ENCODE assay signal across 9 mouse cellular contexts in genomic region chr3:31459456-31459855, GRCm38 (mm10).
DNase-seq lines count a peak whose midpoint lies in the region; ATAC-seq and TF ChIP-seq lines count a peak whose summit lies in the region.
"Had no signal": no experiment of that assay in that cellular context is flagged by ENCODE, and none has a peak within 500 bp of the region (broad histone marks: within the 10 kb centered on the region; RNA-seq: fewer than 3 reads in every experiment).

No protein-coding gene starts in this region.

- peak; percentile 33 for DNase-seq in liver
- peak; percentile 67 for DNase-seq in ZHBTc4 (ENCODE audit: low read depth, low spot score)
- peak; percentile 19 for DNase-seq in cerebellum, adult 9-10 months
- peak; percentile 9 to 15 for DNase-seq in gastrocnemius, postnatal 36 days
- DNase-seq in limb, embryonic 14.5 days (ENCODE audit: low spot score): peak; percentile 23
- DNase-seq in right cerebral cortex, postnatal 4 days: peak; percentile 64
- DNase-seq: liver, embryonic 13.5 days had no signal

- no peaks in the 10 kb centered on the region for H3K36me3 ChIP-seq in liver, embryonic 12.5 days
- H3K36me3 ChIP-seq in limb, embryonic 14.5 days (ENCODE audit: control insufficient read depth, insufficient read depth, low read length): no peaks in the 10 kb centered on the region
- H3K36me3 ChIP-seq: liver, embryonic 13.5 days had no signal

- H3K4me1 ChIP-seq in liver, embryonic 12.5 days: no peaks in the 10 kb centered on the region
- no peaks in the 10 kb centered on the region for H3K4me1 ChIP-seq in limb, embryonic 14.5 days (ENCODE audit: control insufficient read depth, insufficient read depth, low read length)
- H3K4me1 ChIP-seq: liver, embryonic 13.5 days had no signal

- intact Hi-C loops in gastrocnemius, postnatal 36 days (cut with DNase I): loop anchor here (5.0 kb wide), 1 partner anchor 312 kb away; the partner anchor contains the start of gene Cldn11

- no peak overlapping the region for H3K4me3 ChIP-seq in liver, embryonic 12.5 days
- H3K4me3 ChIP-seq in limb, embryonic 14.5 days (replicated peaks; ENCODE audit: low read length): no peak overlapping the region
- H3K4me3 ChIP-seq: liver, embryonic 13.5 days had no signal

- H3K9ac ChIP-seq in liver, embryonic 12.5 days: no peak overlapping the region
- H3K9ac ChIP-seq in limb, embryonic 14.5 days (ENCODE audit: low read depth, low read length, severe bottlenecking): no peak overlapping the region
- H3K9ac ChIP-seq: liver, embryonic 13.5 days had no signal

- H3K27me3 ChIP-seq in liver, embryonic 12.5 days (replicated peaks): no peaks in the 10 kb centered on the region
- H3K27me3 ChIP-seq in limb, embryonic 14.5 days (ENCODE audit: control insufficient read depth, insufficient read depth, low read length): no peaks in the 10 kb centered on the region
- H3K27me3 ChIP-seq: liver, embryonic 13.5 days had no signal

- H3K27ac ChIP-seq in liver, embryonic 12.5 days: no peak overlapping the region
- H3K27ac ChIP-seq in limb, embryonic 14.5 days (replicated peaks; ENCODE audit: low read depth, low read length): no peak overlapping the region
- H3K27ac ChIP-seq: liver, embryonic 13.5 days had no signal

- no peak for TF ChIP-seq POLR2A in limb, embryonic 14.5 days (IDR thresholded peaks at IDR 0.05; ENCODE audit: borderline replicate concordance, extremely low read depth, insufficient read depth, insufficient read length)

- ATAC-seq in liver, embryonic 12.5 days: no peak
- ATAC-seq in limb, embryonic 14.5 days (ENCODE audit: low FRiP score, low read depth): no peak
- ATAC-seq in monocyte, adult 5-6 weeks (replicated peaks; ENCODE audit: insufficient number of reproducible peaks, low FRiP score, low TSS enrichment, poor library complexity, severe bottlenecking): no peak

- H3K9me3 ChIP-seq in liver, embryonic 12.5 days (replicated peaks): no peaks in the 10 kb centered on the region
- no peaks in the 10 kb centered on the region for H3K9me3 ChIP-seq in limb, embryonic 14.5 days (ENCODE audit: control insufficient read depth, low read length)
- H3K9me3 ChIP-seq: liver, embryonic 13.5 days had no signal

- WGBS in liver, embryonic 12.5 days (ENCODE audit: insufficient replicate concordance): 43% methylated on average over 5 of the region's 5 CpGs
- 62% methylated on average over 5 of the region's 5 CpGs for WGBS in limb, embryonic 14.5 days

- no peak overlapping the region for H3K4me2 ChIP-seq in liver, embryonic 12.5 days
- no peak overlapping the region for H3K4me2 ChIP-seq in limb, embryonic 14.5 days (replicated peaks; ENCODE audit: low read depth, low read length, severe bottlenecking)
- H3K4me2 ChIP-seq: liver, embryonic 13.5 days had no signal

Comparison
In these comparisons a context has a peak if more than half of its experiments do, and no peak if none do; other contexts are left out.
1. DNase-seq: peak in every context shown above with its lines; median percentile 67 in ZHBTc4; 64 in right cerebral cortex, postnatal 4 days; 33 in liver; 23 in limb, embryonic 14.5 days; 19 in cerebellum, adult 9-10 months; 12 in gastrocnemius, postnatal 36 days.